Mouse (Mus musculus) erythroblast, adult 5-6 weeks (primary cell): Measurements from ENCODE around the gene Noxred1. TPM values are rescaled to one million over a fixed set of nuclear protein-coding genes. Genes with fewer than 3 reads are reported as not detected.

Experiments used
- total RNA-seq, 2 experiments: library from RNA; stranded (forward) in 1 of 2; stranded (reverse) in 1 of 2; fragments of 150-400 nt in 1 of 2; fragments of 200-764, 138-1000 nt in 1 of 2; gene quantifications; 2 replicates each; pipeline versions ENCODE4 v1.2.3 to v1.2.4; 2015 to 2017; ENCODE audit warnings: low replicate concordance in 2 of 2

The Noxred1 gene
- total RNA-seq, 2 experiments from 2014 or later, result not detected

Other genes starting within 250 kb of the Noxred1 start
- not detected in 2 replicates for gene Zdhhc22, start 248.3 kb downstream of the Noxred1 start, total RNA-seq (2015; ENCODE audit: low replicate concordance)
- 0.43 TPM in 1 of 2 replicates, not detected in the other for gene Zdhhc22, start 248.3 kb downstream of the Noxred1 start, total RNA-seq (2017; ENCODE audit: low replicate concordance)
- gene Tmem63c, start 217.4 kb downstream of the Noxred1 start, total RNA-seq (2015; ENCODE audit: low replicate concordance), result not detected in 2 replicates
- not detected in 2 replicates for gene Tmem63c, start 217.4 kb downstream of the Noxred1 start, total RNA-seq (2017; ENCODE audit: low replicate concordance)
- not detected in 2 replicates for gene Ngb, start 136.2 kb downstream of the Noxred1 start, total RNA-seq (2015; ENCODE audit: low replicate concordance)
- gene Ngb, start 136.2 kb downstream of the Noxred1 start, total RNA-seq (2017; ENCODE audit: low replicate concordance), result not detected in 2 replicates
- gene Gstz1, start 91.6 kb downstream of the Noxred1 start, total RNA-seq (2015; ENCODE audit: low replicate concordance), result 6.1 and 8.4 TPM in 2 replicates
- 3.8 and 5.2 TPM in 2 replicates for gene Gstz1, start 91.6 kb downstream of the Noxred1 start, total RNA-seq (2017; ENCODE audit: low replicate concordance)
- gene Pomt2, start 90.8 kb downstream of the Noxred1 start, total RNA-seq (2015; ENCODE audit: low replicate concordance), result 0.58 and 2.7 TPM in 2 replicates
- 1.7 and 2.1 TPM in 2 replicates for gene Pomt2, start 90.8 kb downstream of the Noxred1 start, total RNA-seq (2017; ENCODE audit: low replicate concordance)
- gene Samd15, start 39.0 kb downstream of the Noxred1 start, total RNA-seq (2015; ENCODE audit: low replicate concordance), result not detected in 2 replicates
- gene Samd15, start 39.0 kb downstream of the Noxred1 start, total RNA-seq (2017; ENCODE audit: low replicate concordance), result 1.5 TPM in 1 of 2 replicates, not detected in the other
- gene Tmed8, start 38.3 kb downstream of the Noxred1 start, total RNA-seq (2015; ENCODE audit: low replicate concordance), result 1.3 and 3.3 TPM in 2 replicates
- 1.8 and 3.0 TPM in 2 replicates for gene Tmed8, start 38.3 kb downstream of the Noxred1 start, total RNA-seq (2017; ENCODE audit: low replicate concordance)
- gene Vipas39, start 27.5 kb upstream of the Noxred1 start, total RNA-seq (2015; ENCODE audit: low replicate concordance), result 5.9 and 16.7 TPM in 2 replicates
- gene Vipas39, start 27.5 kb upstream of the Noxred1 start, total RNA-seq (2017; ENCODE audit: low replicate concordance), result 5.9 and 6.6 TPM in 2 replicates
- 17.9 and 19.2 TPM in 2 replicates for gene Ahsa1, start 27.7 kb upstream of the Noxred1 start, total RNA-seq (2015; ENCODE audit: low replicate concordance)
- 53.0 and 74.6 TPM in 2 replicates for gene Ahsa1, start 27.7 kb upstream of the Noxred1 start, total RNA-seq (2017; ENCODE audit: low replicate concordance)
- not detected in 2 replicates for gene Ism2, start 61.0 kb upstream of the Noxred1 start, total RNA-seq (2015; ENCODE audit: low replicate concordance)
- not detected in 2 replicates for gene Ism2, start 61.0 kb upstream of the Noxred1 start, total RNA-seq (2017; ENCODE audit: low replicate concordance)
- gene Sptlc2, start 149.6 kb upstream of the Noxred1 start, total RNA-seq (2015; ENCODE audit: low replicate concordance), result 43.7 and 57.3 TPM in 2 replicates
- 33.7 and 61.5 TPM in 2 replicates for gene Sptlc2, start 149.6 kb upstream of the Noxred1 start, total RNA-seq (2017; ENCODE audit: low replicate concordance)
- gene Slirp, start 205.2 kb upstream of the Noxred1 start, total RNA-seq (2015; ENCODE audit: low replicate concordance), result 15.5 and 27.3 TPM in 2 replicates
- gene Slirp, start 205.2 kb upstream of the Noxred1 start, total RNA-seq (2017; ENCODE audit: low replicate concordance), result 0.85 and 21.6 TPM in 2 replicates
- 6.1 and 7.5 TPM in 2 replicates for gene Alkbh1, start 205.3 kb upstream of the Noxred1 start, total RNA-seq (2015; ENCODE audit: low replicate concordance)
- gene Alkbh1, start 205.3 kb upstream of the Noxred1 start, total RNA-seq (2017; ENCODE audit: low replicate concordance), result 9.8 and 15.7 TPM in 2 replicates
- 12.1 and 13.8 TPM in 2 replicates for gene Snw1, start 233.5 kb upstream of the Noxred1 start, total RNA-seq (2015; ENCODE audit: low replicate concordance)
- gene Snw1, start 233.5 kb upstream of the Noxred1 start, total RNA-seq (2017; ENCODE audit: low replicate concordance), result 36.2 and 38.6 TPM in 2 replicates